Mouse (Mus musculus) regulatory T cell (primary cell): ENCODE measurements around the gene Jmjd8.

Source experiments
- in situ Hi-C: fragments of 300-600 bp; cut with MboI, MseI; formaldehyde crosslinking; loops from one replicate; pipeline ENCODE4 v1.15.1; 2025; ENCODE audit warnings: high pct_unique_total_duplicates

Gene Jmjd8

DNA sequence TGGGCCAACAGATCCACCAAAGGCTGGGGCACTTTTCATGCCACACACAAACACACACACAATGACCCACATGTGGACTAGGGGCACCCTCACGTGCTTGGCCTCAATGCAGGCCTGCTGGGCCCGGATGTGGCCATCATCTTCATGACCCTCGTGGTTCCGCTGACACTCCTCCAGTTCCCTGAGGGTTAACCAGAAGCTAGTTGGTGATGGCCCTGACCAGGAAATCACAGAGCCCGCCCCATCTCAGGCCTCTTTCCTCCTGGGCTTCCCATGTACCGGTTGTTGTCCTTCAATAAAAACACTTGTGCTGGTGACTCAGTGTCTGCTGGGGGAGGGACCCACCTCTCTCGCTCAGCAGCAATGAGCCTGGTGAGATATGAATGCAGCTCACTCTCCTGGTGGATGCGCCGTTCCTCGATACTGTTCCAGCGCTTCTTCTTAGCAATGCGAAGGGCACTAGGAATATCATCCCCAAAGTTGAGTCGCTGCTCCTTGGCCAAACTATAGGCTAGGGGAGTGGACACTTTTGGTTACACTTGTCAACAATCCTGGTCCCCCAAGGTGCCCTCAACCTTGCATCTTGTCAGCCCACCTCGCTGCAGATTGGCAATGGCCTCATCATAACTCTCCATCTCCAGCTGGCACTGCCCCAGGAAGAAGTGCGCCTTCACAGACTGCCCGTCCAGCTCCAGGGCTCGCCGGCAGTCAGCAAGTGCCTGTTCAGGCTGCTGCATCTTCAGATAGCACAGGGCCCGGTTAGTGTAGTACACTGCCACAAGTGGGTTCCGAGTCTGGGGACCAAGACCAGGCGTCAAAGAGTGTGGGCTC lies 3.0 kb downstream of the Jmjd8 start:
- in situ Hi-C loops = no loop called here

GRCm38 (mm10) chr17:25832436-25833290 lies 4.0 kb downstream of the Jmjd8 start:
- in situ Hi-C loops = no loop called here

- in situ Hi-C loops = no loop called here
Observed at GRCm38 (mm10) chr17:25833291-25833663, 4.6 kb downstream of the Jmjd8 start, which contains the start of gene Stub1. Stub1 (minus strand) TSS chr17:25833404.

GRCm38 (mm10) chr17:25833961-25834594 lies 5.4 kb downstream of the Jmjd8 start:
- in situ Hi-C loops = no loop called here

- in situ Hi-C loops = no loop called here
Observed at GRCm38 (mm10) chr17:25834595-25835222, 6.0 kb downstream of the Jmjd8 start.

DNA sequence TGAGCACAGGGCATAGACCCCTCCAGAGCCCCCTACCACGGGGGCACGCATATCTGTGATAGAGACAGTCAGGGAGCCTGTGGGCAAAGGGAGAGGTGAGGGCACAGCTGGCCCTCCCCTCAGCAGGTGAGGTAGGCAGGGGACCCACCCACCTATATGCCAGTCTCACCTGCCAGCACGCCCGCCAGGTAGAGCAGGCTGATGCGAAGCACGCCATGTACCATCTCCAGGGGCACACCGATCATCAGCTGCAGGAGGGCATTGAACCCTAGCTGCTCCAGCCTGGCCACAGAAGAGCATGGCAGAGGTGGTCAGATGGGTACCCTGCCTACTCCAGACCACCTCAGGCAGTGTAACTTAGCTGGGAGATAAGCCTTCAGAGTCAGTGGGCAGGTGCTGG lies 6.6 kb downstream of the Jmjd8 start:
- in situ Hi-C loops = no loop called here

GRCm38 (mm10) chr17:25835816-25836215 lies 7.1 kb downstream of the Jmjd8 start:
- in situ Hi-C loops = no loop called here

GRCm38 (mm10) chr17:25836397-25837075 lies 7.9 kb downstream of the Jmjd8 start:
- in situ Hi-C loops = no loop called here

DNA sequence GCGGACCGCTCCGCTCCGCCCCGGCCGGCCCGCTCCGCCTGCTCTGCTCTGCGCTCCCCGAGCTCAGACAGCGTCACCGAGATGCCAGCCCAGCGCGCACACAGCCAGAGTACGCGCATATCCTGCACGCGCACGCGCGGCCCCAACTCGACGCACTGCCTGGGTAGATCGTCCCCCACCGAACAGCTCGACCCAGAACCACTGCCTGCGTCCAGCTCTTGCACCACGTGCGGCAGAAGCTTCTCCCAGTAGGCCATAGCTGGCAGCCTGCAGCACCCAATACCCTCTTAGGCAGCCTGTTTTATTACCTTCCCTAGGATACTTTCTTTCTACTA lies 8.4 kb downstream of the Jmjd8 start, which contains the start of gene Rhbdl1:
TSS of gene Rhbdl1 (minus strand) at position 220 of the 335 bp plus-strand sequence.
- in situ Hi-C loops = no loop called here

DNA sequence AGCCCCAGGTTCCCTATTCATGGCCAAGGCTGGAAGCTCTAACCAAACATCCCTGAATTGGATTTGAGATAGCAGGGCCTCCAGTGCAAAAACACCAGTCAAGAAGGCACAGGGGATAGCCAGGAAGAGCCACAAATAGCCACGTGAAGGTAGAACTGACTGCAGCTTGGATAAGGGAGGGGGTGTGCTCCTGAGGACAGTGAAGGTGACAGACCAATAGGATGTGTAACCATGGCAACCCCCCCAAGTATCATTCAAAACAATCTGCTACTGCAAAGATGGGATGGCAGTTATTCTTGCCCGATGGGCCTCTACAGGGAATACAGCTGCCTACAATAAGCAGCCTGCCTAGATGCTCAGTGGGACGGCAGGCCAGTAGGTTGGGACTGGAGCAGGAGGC lies 8.9 kb downstream of the Jmjd8 start:
- in situ Hi-C loops = no loop called here

- in situ Hi-C loops = no loop called here
Observed at GRCm38 (mm10) chr17:25838904-25839303, 10.2 kb downstream of the Jmjd8 start.

- in situ Hi-C loops = no loop called here
Observed at GRCm38 (mm10) chr17:25839455-25840235, 11.0 kb downstream of the Jmjd8 start.

- in situ Hi-C loops = no loop called here
Observed at GRCm38 (mm10) chr17:25840519-25840918, 11.9 kb downstream of the Jmjd8 start.

GRCm38 (mm10) chr17:25841117-25841880 lies 12.6 kb downstream of the Jmjd8 start, which contains the start of gene Gm20683:
Gm20683 (minus strand) TSS chr17:25841763.
- in situ Hi-C loops = no loop called here

GRCm38 (mm10) chr17:25842509-25842908 lies 13.8 kb downstream of the Jmjd8 start:
- in situ Hi-C loops = no loop called here

GRCm38 (mm10) chr17:25843122-25843521 lies 14.5 kb downstream of the Jmjd8 start:
- in situ Hi-C loops = no loop called here

- in situ Hi-C loops = no loop called here
Observed at GRCm38 (mm10) chr17:25843636-25844395, 15.1 kb downstream of the Jmjd8 start.

DNA sequence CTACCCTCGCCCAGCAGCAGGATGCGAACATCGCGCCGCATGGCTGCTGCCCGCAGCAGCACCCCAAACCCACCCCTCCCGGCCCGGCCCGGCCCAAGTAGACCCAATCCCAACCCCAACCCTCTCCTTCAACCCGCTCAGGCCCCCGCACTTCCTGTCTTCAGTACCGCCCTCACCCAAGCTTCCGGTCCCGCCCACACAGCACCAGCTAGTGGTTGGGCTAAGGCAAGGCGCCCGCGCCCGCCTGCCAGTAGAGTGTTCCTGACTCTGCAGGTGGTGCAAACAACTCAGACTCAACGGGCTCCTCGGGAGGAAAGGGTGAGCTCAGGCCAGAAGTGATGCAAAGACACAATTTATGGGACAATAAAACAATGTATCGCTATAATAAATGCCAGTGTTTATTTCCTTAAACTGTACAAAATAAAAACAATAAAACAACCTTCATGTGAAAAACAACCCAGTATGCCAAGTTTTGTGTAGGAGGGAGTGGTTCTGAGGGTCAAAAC lies 15.8 kb downstream of the Jmjd8 start, which contains the start of gene Rhot2:
TSS of gene Rhot2 (minus strand) at position 456 of the 506 bp plus-strand sequence.
- in situ Hi-C loops = no loop called here
